Mouse (Mus musculus): Measurements from ENCODE around the gene Fgfr2. TPM values are rescaled to one million over a fixed set of nuclear protein-coding genes. Genes with fewer than 3 reads are reported as not detected.
A peak's percentile ranks its signal among the peaks of the same experiment; 100 is the strongest.
"Not testable (repeated sequence)": the region's sequence is repeated elsewhere in the genome, so short reads cannot be mapped to it uniquely, and the experiment has no call there.

Gene Fgfr2
- polyA plus RNA-seq, 1 experiment from 2014 or later = 133 TPM

GRCm38 (mm10) chr7:130669370-130669881 is 2453.7 kb downstream of the Fgfr2 start:
- Histone ChIP-seq H3K9ac (ENCODE audit: low read depth, low read length) (no peak overlapping the region), H3K4me1 (ENCODE audit: control insufficient read depth, insufficient read depth, low read length) (peaks cover 27% of the 10 kb centered on the region), H3K4me2 (replicated peaks; ENCODE audit: low read depth, low read length) (no peak overlapping the region), H3K36me3 (ENCODE audit: control insufficient read depth, insufficient read depth, low read length) (peaks cover 6% of the 10 kb centered on the region), H3K9me3 (ENCODE audit: control insufficient read depth, low read length) (0 out of 2 replicates have a peak, but pooled peaks cover 7% of the 10 kb centered on the region), H3K27ac (ENCODE audit: low read depth, low read length) (peak overlapping the region; percentile 60), H3K4me3 (ENCODE audit: low read length) (no peak overlapping the region), H3K27me3 (ENCODE audit: control insufficient read depth, insufficient read depth, low read length) (no peaks in the 10 kb centered on the region)
- 63% methylated on average over 8 of the region's 8 CpGs for WGBS
- ATAC-seq (ENCODE audit: low FRiP score, low TSS enrichment) = no peak

GRCm38 (mm10) chr7:130668729-130669281 is 2454.3 kb downstream of the Fgfr2 start:
- no peak for ATAC-seq (ENCODE audit: low FRiP score, low TSS enrichment)
- no peak overlapping the region for H3K4me2 ChIP-seq (replicated peaks; ENCODE audit: low read depth, low read length)

GRCm38 (mm10) chr7:130668013-130668412 is 2455.1 kb downstream of the Fgfr2 start:
- H3K4me3 ChIP-seq (ENCODE audit: low read length); H3K4me2 ChIP-seq (replicated peaks; ENCODE audit: low read depth, low read length); ATAC-seq (ENCODE audit: low FRiP score, low TSS enrichment); H3K27me3 ChIP-seq (ENCODE audit: control insufficient read depth, insufficient read depth, low read length); H3K36me3 ChIP-seq (ENCODE audit: control insufficient read depth, insufficient read depth, low read length); H3K27ac ChIP-seq (ENCODE audit: low read depth, low read length); H3K9ac ChIP-seq (ENCODE audit: low read depth, low read length); H3K9me3 ChIP-seq (ENCODE audit: control insufficient read depth, low read length): not testable (repeated sequence)
- H3K4me1 ChIP-seq (ENCODE audit: control insufficient read depth, insufficient read depth, low read length) = peaks cover 27% of the 10 kb centered on the region
- WGBS = 96% methylated on average over 1 of the region's 1 CpGs

More at GRCm38 (mm10) chr7:130668729-130669281, 2454.3 kb downstream of the Fgfr2 start:
- peaks cover 6% of the 10 kb centered on the region for H3K36me3 ChIP-seq (ENCODE audit: control insufficient read depth, insufficient read depth, low read length)
- no peak overlapping the region for H3K9ac ChIP-seq (ENCODE audit: low read depth, low read length)
- peaks cover 27% of the 10 kb centered on the region for H3K4me1 ChIP-seq (ENCODE audit: control insufficient read depth, insufficient read depth, low read length)
- H3K27ac ChIP-seq (ENCODE audit: low read depth, low read length) = peak overlapping the region; percentile 60
- H3K27me3 ChIP-seq (ENCODE audit: control insufficient read depth, insufficient read depth, low read length) = no peaks in the 10 kb centered on the region
- no peak overlapping the region for H3K4me3 ChIP-seq (ENCODE audit: low read length)
- 0 out of 2 replicates have a peak, but pooled peaks cover 7% of the 10 kb centered on the region for H3K9me3 ChIP-seq (ENCODE audit: control insufficient read depth, low read length)
- 45% methylated on average over 7 of the region's 7 CpGs for WGBS

GRCm38 (mm10) chr7:130665358-130665757 is 2457.8 kb downstream of the Fgfr2 start:
- H3K4me2 ChIP-seq (replicated peaks; ENCODE audit: low read depth, low read length) = no peak overlapping the region
- H3K9ac ChIP-seq (ENCODE audit: low read depth, low read length) = no peak overlapping the region
- 0 out of 2 replicates have a peak, but pooled peaks cover 7% of the 10 kb centered on the region for H3K9me3 ChIP-seq (ENCODE audit: control insufficient read depth, low read length)
- peaks cover 6% of the 10 kb centered on the region for H3K36me3 ChIP-seq (ENCODE audit: control insufficient read depth, insufficient read depth, low read length)
- no peak for ATAC-seq (ENCODE audit: low FRiP score, low TSS enrichment)
- no peak overlapping the region for H3K27ac ChIP-seq (ENCODE audit: low read depth, low read length)
- H3K27me3 ChIP-seq (ENCODE audit: control insufficient read depth, insufficient read depth, low read length) = no peaks in the 10 kb centered on the region
- WGBS = 96% methylated on average over 9 of the region's 9 CpGs
- H3K4me1 ChIP-seq (ENCODE audit: control insufficient read depth, insufficient read depth, low read length) = peaks cover 19% of the 10 kb centered on the region
- H3K4me3 ChIP-seq (ENCODE audit: low read length) = no peak overlapping the region

GRCm38 (mm10) chr7:130664629-130665028 is 2458.5 kb downstream of the Fgfr2 start:
- no peak overlapping the region for H3K4me3 ChIP-seq (ENCODE audit: low read length)
- H3K27me3 ChIP-seq (ENCODE audit: control insufficient read depth, insufficient read depth, low read length) = no peaks in the 10 kb centered on the region
- WGBS = 92% methylated on average over 5 of the region's 5 CpGs
- 0 out of 2 replicates have a peak, but pooled peaks cover 7% of the 10 kb centered on the region for H3K9me3 ChIP-seq (ENCODE audit: control insufficient read depth, low read length)
- H3K9ac ChIP-seq (ENCODE audit: low read depth, low read length) = no peak overlapping the region
- peaks cover 6% of the 10 kb centered on the region for H3K36me3 ChIP-seq (ENCODE audit: control insufficient read depth, insufficient read depth, low read length)
- H3K4me2 ChIP-seq (replicated peaks; ENCODE audit: low read depth, low read length) = no peak overlapping the region
- ATAC-seq (ENCODE audit: low FRiP score, low TSS enrichment) = no peak
- H3K27ac ChIP-seq (ENCODE audit: low read depth, low read length) = no peak overlapping the region
- peaks cover 13% of the 10 kb centered on the region for H3K4me1 ChIP-seq (ENCODE audit: control insufficient read depth, insufficient read depth, low read length)

GRCm38 (mm10) chr7:130664037-130664436 is 2459.1 kb downstream of the Fgfr2 start:
- 95% methylated on average over 5 of the region's 5 CpGs for WGBS
- H3K4me1 ChIP-seq (ENCODE audit: control insufficient read depth, insufficient read depth, low read length) = peaks cover 8% of the 10 kb centered on the region
- no peak overlapping the region for H3K27ac ChIP-seq (ENCODE audit: low read depth, low read length)
- H3K4me3 ChIP-seq (ENCODE audit: low read length) = no peak overlapping the region
- H3K9me3 ChIP-seq (ENCODE audit: control insufficient read depth, low read length) = 0 out of 2 replicates have a peak, but pooled peaks cover 7% of the 10 kb centered on the region
- H3K9ac ChIP-seq (ENCODE audit: low read depth, low read length) = no peak overlapping the region
- peaks cover 6% of the 10 kb centered on the region for H3K36me3 ChIP-seq (ENCODE audit: control insufficient read depth, insufficient read depth, low read length)
- no peak overlapping the region for H3K4me2 ChIP-seq (replicated peaks; ENCODE audit: low read depth, low read length)
- ATAC-seq (ENCODE audit: low FRiP score, low TSS enrichment) = no peak
- no peaks in the 10 kb centered on the region for H3K27me3 ChIP-seq (ENCODE audit: control insufficient read depth, insufficient read depth, low read length)

GRCm38 (mm10) chr7:130662869-130663268 is 2460.3 kb downstream of the Fgfr2 start:
- H3K27ac ChIP-seq (ENCODE audit: low read depth, low read length) = no peak overlapping the region
- no peak overlapping the region for H3K4me3 ChIP-seq (ENCODE audit: low read length)
- no peak for ATAC-seq (ENCODE audit: low FRiP score, low TSS enrichment)

GRCm38 (mm10) chr7:130662250-130662649 is 2460.9 kb downstream of the Fgfr2 start:
- 55% methylated on average over 5 of the region's 5 CpGs for WGBS
- Histone ChIP-seq H3K27ac (ENCODE audit: low read depth, low read length) (no peak overlapping the region), H3K36me3 (ENCODE audit: control insufficient read depth, insufficient read depth, low read length) (peaks cover 6% of the 10 kb centered on the region), H3K4me2 (replicated peaks; ENCODE audit: low read depth, low read length) (no peak overlapping the region), H3K4me3 (ENCODE audit: low read length) (no peak overlapping the region), H3K27me3 (ENCODE audit: control insufficient read depth, insufficient read depth, low read length) (no peaks in the 10 kb centered on the region), H3K4me1 (ENCODE audit: control insufficient read depth, insufficient read depth, low read length) (peaks cover 3% of the 10 kb centered on the region; the same call in 1 of the 2 replicates), H3K9me3 (ENCODE audit: control insufficient read depth, low read length) (0 out of 2 replicates have a peak, but pooled peaks cover 7% of the 10 kb centered on the region), H3K9ac (ENCODE audit: low read depth, low read length) (no peak overlapping the region)
- ATAC-seq (ENCODE audit: low FRiP score, low TSS enrichment) = peak; percentile 34; the same call in 1 of the 2 replicates

More at GRCm38 (mm10) chr7:130662869-130663268, 2460.3 kb downstream of the Fgfr2 start:
- H3K9me3 ChIP-seq (ENCODE audit: control insufficient read depth, low read length) = 0 out of 2 replicates have a peak, but pooled peaks cover 7% of the 10 kb centered on the region
- H3K36me3 ChIP-seq (ENCODE audit: control insufficient read depth, insufficient read depth, low read length) = peaks cover 6% of the 10 kb centered on the region
- no peak overlapping the region for H3K4me2 ChIP-seq (replicated peaks; ENCODE audit: low read depth, low read length)
- WGBS = 74% methylated on average over 4 of the region's 4 CpGs
- no peaks in the 10 kb centered on the region for H3K27me3 ChIP-seq (ENCODE audit: control insufficient read depth, insufficient read depth, low read length)
- H3K4me1 ChIP-seq (ENCODE audit: control insufficient read depth, insufficient read depth, low read length) = peaks cover 3% of the 10 kb centered on the region; the same call in 1 of the 2 replicates
- no peak overlapping the region for H3K9ac ChIP-seq (ENCODE audit: low read depth, low read length)

GRCm38 (mm10) chr7:130659129-130659528 is 2464.0 kb downstream of the Fgfr2 start:
- H3K9me3 ChIP-seq (ENCODE audit: control insufficient read depth, low read length) = no peaks in the 10 kb centered on the region
- peaks cover 15% of the 10 kb centered on the region for H3K4me1 ChIP-seq (ENCODE audit: control insufficient read depth, insufficient read depth, low read length)
- H3K36me3 ChIP-seq (ENCODE audit: control insufficient read depth, insufficient read depth, low read length) = no peaks in the 10 kb centered on the region
- WGBS = 93% methylated on average over 5 of the region's 5 CpGs
- no peak for ATAC-seq (ENCODE audit: low FRiP score, low TSS enrichment)
- H3K9ac ChIP-seq (ENCODE audit: low read depth, low read length) = no peak overlapping the region
- no peaks in the 10 kb centered on the region for H3K27me3 ChIP-seq (ENCODE audit: control insufficient read depth, insufficient read depth, low read length)
- no peak overlapping the region for H3K4me2 ChIP-seq (replicated peaks; ENCODE audit: low read depth, low read length)
- H3K4me3 ChIP-seq (ENCODE audit: low read length) = no peak overlapping the region
- H3K27ac ChIP-seq (ENCODE audit: low read depth, low read length) = no peak overlapping the region

Data from kidney, embryonic 14.5 days (tissue).